Mouse (Mus musculus) lung, embryonic 16.5 days (tissue): ENCODE measurements around the gene Slc12a7. TPM values are rescaled to one million over a fixed set of nuclear protein-coding genes. Genes with fewer than 3 reads are reported as not detected.
A peak's percentile ranks its signal among the peaks of the same experiment; 100 is the strongest.

Source experiments
- ATAC-seq: fragments of 200-750 bp; cut with Nextera tagmentation; 2 replicates; pipeline ENCODE4 v1.8.0; 2017; ENCODE audit warnings: low read depth, mild to moderate bottlenecking, moderate library complexity
- H3K27ac ChIP-seq: fragments of 300-500 bp; sonication (generic); 2 replicates; pipeline ENCODE4 v1.5.1; 2014; ENCODE audit warnings: mild to moderate bottlenecking, control low read depth, low read length
- H3K27me3 ChIP-seq: fragments of 300-500 bp; sonication (generic); 2 replicates; pipeline ENCODE4 v1.6.1; 2014; ENCODE audit warnings: low read depth, low read length, mixed read lengths; ENCODE audit not compliant: control insufficient read depth, insufficient read depth
- H3K36me3 ChIP-seq: fragments of 300-500 bp; sonication (generic); 2 replicates; pipeline ENCODE4 v1.6.1; 2014; ENCODE audit warnings: low read length; ENCODE audit not compliant: control insufficient read depth, insufficient read depth
- H3K4me1 ChIP-seq: fragments of 300-500 bp; sonication (generic); replicated peaks from 2 replicates; pipeline ENCODE4 v1.6.1; 2014; ENCODE audit warnings: low read length, mixed read lengths; ENCODE audit not compliant: control insufficient read depth, insufficient read depth
- H3K4me2 ChIP-seq: fragments of 300-500 bp; sonication (generic); 2 replicates; pipeline ENCODE4 v1.6.1; 2014; ENCODE audit warnings: low read depth, low read length, control low read depth
- H3K4me3 ChIP-seq: fragments of 300-500 bp; sonication (generic); 2 replicates; pipeline ENCODE4 v1.5.1; 2014; ENCODE audit warnings: mild to moderate bottlenecking, low read length, control low read depth
- H3K9ac ChIP-seq: fragments of 300-500 bp; sonication (generic); 2 replicates; pipeline ENCODE4 v1.6.1; 2014; ENCODE audit warnings: low read length, control low read depth
- H3K9me3 ChIP-seq: fragments of 300-500 bp; sonication (generic); 2 replicates; pipeline ENCODE4 v1.6.1; 2016; ENCODE audit warnings: low read length; ENCODE audit not compliant: control insufficient read depth
- WGBS: fragments of 180-500 bp; shearing (Covaris S2); extraction: QIAGEN DNeasy Blood & Tissue Kit; methylation state at CpG from one replicate; pipeline ENCODE4 v1.1.7; 2014; 5-methylcytosine and 5-hydroxymethylcytosine counted together
- polyA plus RNA-seq: library from polyadenylated mRNA; unstranded; fragments of >200 nt; fragmentation: Nextera tagmentation; extraction: Ambion mirVana; gene quantifications from 2 replicates; pipeline ENCODE4 v1.2.1, GENCODE M21; 2015

Gene Slc12a7
- polyA plus RNA-seq, 1 experiment from 2014 or later = 14.6 TPM

DNA sequence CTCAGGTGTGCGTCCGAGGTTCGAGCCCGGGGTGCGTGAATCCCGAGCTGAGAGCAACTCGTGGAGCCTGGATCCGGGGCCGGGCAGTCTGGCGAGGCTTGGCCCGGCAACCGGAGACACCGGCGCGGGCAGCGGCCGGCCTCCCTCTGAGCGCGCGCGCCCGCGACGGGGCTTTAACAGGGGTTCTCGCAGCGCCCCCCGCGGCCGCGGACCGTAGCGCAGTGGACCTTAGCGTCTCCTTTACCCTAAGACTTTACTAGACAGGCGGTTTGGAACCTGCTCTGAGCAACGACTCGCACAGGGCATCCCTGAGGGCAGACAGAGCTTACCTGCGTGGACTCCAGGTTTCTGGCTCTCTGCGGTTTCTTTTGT is 114.6 kb downstream of the Slc12a7 start, which contains the start of gene Nkd2:
Nkd2 (minus strand) TSS at position 167 of the 372 bp plus-strand sequence.
- Histone ChIP-seq H3K4me3 (peak within 1 kb of the TSS; percentile 60), H3K36me3 (no peaks in the 10 kb centered on the region), H3K4me1 (no peaks in the 10 kb centered on the region; the same call in none of the 2 replicates), H3K27me3 (peaks cover 19% of the 10 kb centered on the region), H3K27ac (no peak within 1 kb of the TSS), H3K4me2 (peak within 1 kb of the TSS; percentile 93), H3K9me3 (no peaks in the 10 kb centered on the region), H3K9ac (peak within 1 kb of the TSS; percentile 70)
- under 1% methylated on average over 31 of the region's 38 CpGs for WGBS
- peak; percentile 91 for ATAC-seq

Other genes with a start within 250 kb of the Slc12a7 start
- 0.08 and 0.18 TPM in 2 replicates for gene Slc6a3, start 196.3 kb upstream of the Slc12a7 start, polyA plus RNA-seq
- gene Clptm1l, start 129.1 kb upstream of the Slc12a7 start, polyA plus RNA-seq = 95.8 and 105 TPM in 2 replicates
- gene Tert, start 106.2 kb upstream of the Slc12a7 start, polyA plus RNA-seq = 3.4 and 3.9 TPM in 2 replicates
- gene Slc6a18, start 55.1 kb upstream of the Slc12a7 start, polyA plus RNA-seq = not detected in 2 replicates
- gene Slc6a19, start 28.2 kb upstream of the Slc12a7 start, polyA plus RNA-seq = 0.08 TPM in 1 of 2 replicates, not detected in the other
- gene Nkd2, start 114.5 kb downstream of the Slc12a7 start, polyA plus RNA-seq = 4.7 and 4.8 TPM in 2 replicates
- 33.8 and 39.6 TPM in 2 replicates for gene Trip13, start 204.7 kb downstream of the Slc12a7 start, polyA plus RNA-seq
- 52.2 and 55.3 TPM in 2 replicates for gene Brd9, start 204.7 kb downstream of the Slc12a7 start, polyA plus RNA-seq
- not detected in 2 replicates for gene Zdhhc11, start 230.8 kb downstream of the Slc12a7 start, polyA plus RNA-seq